Mouse (Mus musculus) intestine, postnatal 0 days (tissue): ENCODE data around the gene Slc51a. TPM values are rescaled to one million over a fixed set of nuclear protein-coding genes. Genes with fewer than 3 reads are reported as not detected.

ENCODE experiments used
- ATAC-seq: fragments of 200-750 bp; cut with Nextera tagmentation; 2 replicates; pipeline ENCODE4 v1.8.0; 2017; ENCODE audit warnings: mild to moderate bottlenecking, moderate TSS enrichment, moderate library complexity
- H3K27ac ChIP-seq: fragments of 300-500 bp; sonication (generic); 2 replicates; pipeline ENCODE4 v1.5.1; 2014; ENCODE audit warnings: mild to moderate bottlenecking, low read depth, low read length, moderate library complexity
- H3K27me3 ChIP-seq: fragments of 300-500 bp; sonication (generic); replicated peaks from 2 replicates; pipeline ENCODE4 v1.6.1; 2014; ENCODE audit warnings: low read length, mixed read lengths; ENCODE audit not compliant: control insufficient read depth, insufficient read depth
- H3K36me3 ChIP-seq: fragments of 300-500 bp; sonication (generic); 2 replicates; pipeline ENCODE4 v1.6.1; 2014; ENCODE audit warnings: mild to moderate bottlenecking, moderate library complexity; ENCODE audit not compliant: control insufficient read depth, insufficient read depth
- H3K4me1 ChIP-seq: fragments of 300-500 bp; sonication (generic); replicated peaks from 2 replicates; pipeline ENCODE4 v1.6.1; 2014; ENCODE audit warnings: antibody characterized with exemption, low read length, mixed read lengths; ENCODE audit not compliant: control insufficient read depth, insufficient read depth
- H3K4me2 ChIP-seq: fragments of 300-500 bp; sonication (generic); replicated peaks from 2 replicates; pipeline ENCODE4 v1.6.1; 2014; ENCODE audit warnings: low read depth, mild to moderate bottlenecking, moderate library complexity
- H3K4me3 ChIP-seq: fragments of 300-500 bp; sonication (generic); 2 replicates; pipeline ENCODE4 v1.5.1; 2014; ENCODE audit warnings: low read depth, low read length
- H3K9ac ChIP-seq: fragments of 300-500 bp; sonication (generic); 2 replicates; pipeline ENCODE4 v1.6.1; 2014; ENCODE audit warnings: mild to moderate bottlenecking, low read depth, low read length
- H3K9me3 ChIP-seq: fragments of 300-500 bp; sonication (generic); 2 replicates; pipeline ENCODE4 v1.6.1; 2016; ENCODE audit warnings: mixed run types; ENCODE audit not compliant: control insufficient read depth
- CTCF ChIP-seq: sonication (generic); IDR thresholded peaks from 2 replicates; pipeline ENCODE4 v1.5.1; 2016; ENCODE audit warnings: low read depth, mild to moderate bottlenecking, control low read depth, antibody characterized with exemption, moderate library complexity
- WGBS: fragments of 180-500 bp; shearing (Covaris S2); extraction: QIAGEN DNeasy Blood & Tissue Kit; methylation state at CpG from one replicate; pipeline ENCODE4 v1.1.7; 2014; 5-methylcytosine and 5-hydroxymethylcytosine counted together
- polyA plus RNA-seq: library from polyadenylated mRNA; unstranded; fragments of >200 nt; fragmentation: Nextera tagmentation; extraction: Ambion mirVana; gene quantifications from 2 replicates; pipeline ENCODE4 v1.2.1, GENCODE M21; 2015

The Slc51a gene
- polyA plus RNA-seq, 1 experiment from 2014 or later, result 292 TPM

DNA sequence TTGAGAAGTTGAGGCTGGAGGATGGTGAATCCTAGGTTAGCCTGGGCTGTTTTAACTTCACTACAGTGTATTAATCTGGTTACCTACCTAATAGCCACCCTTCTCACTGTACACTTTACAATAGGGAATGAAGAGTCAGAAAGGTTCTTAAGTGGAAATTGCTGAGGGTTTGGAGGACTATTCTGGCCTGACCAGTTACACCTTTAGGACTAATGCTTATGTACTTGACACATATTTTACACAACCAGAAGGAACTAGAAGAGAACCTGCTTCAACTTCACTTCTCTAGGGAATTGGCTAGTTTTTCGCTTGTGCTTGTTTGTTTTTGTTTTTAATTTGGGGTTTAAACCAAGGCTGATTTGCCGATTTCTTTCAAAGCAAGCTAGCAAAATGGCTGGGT, 54.5 kb downstream of the Slc51a start:
- no peaks in the 10 kb centered on the region for H3K27me3 ChIP-seq
- H3K9me3 ChIP-seq, result no peaks in the 10 kb centered on the region
- no peak overlapping the region for H3K27ac ChIP-seq
- ATAC-seq, result no peak
- H3K4me3 ChIP-seq, result peak overlapping the region; percentile 5; the same call in 1 of the 2 replicates
- H3K4me1 ChIP-seq, result peaks cover 3% of the 10 kb centered on the region; the same call in 1 of the 2 replicates
- 83% methylated on average over 2 of the region's 2 CpGs for WGBS
- peak overlapping the region; percentile 18 for H3K4me2 ChIP-seq
- no peak overlapping the region for H3K9ac ChIP-seq
- TF ChIP-seq CTCF, result no peak
- H3K36me3 ChIP-seq, result no peaks in the 10 kb centered on the region

DNA sequence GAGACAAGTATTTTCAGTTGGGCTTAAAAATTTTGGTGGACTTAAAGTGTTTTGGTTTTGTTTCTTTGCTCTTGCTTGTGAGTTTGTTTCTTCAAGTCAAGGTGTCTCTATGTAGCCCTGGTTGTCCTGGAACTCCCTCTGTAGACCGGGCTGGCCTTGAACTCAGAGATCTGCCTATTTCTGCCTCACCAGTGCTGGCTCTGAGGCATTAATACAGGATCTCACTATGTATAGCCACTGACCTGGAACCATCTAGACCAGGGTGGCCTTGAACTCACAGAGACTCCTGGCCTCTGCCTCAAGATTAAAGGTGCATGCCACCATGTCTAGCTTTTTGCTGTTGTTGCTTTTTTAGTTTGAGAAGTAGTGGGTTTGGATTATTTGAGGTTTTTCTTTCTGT, 55.8 kb downstream of the Slc51a start:
- H3K9ac ChIP-seq, result peak overlapping the region; percentile 91; the same call in 1 of the 2 replicates
- peaks cover 3% of the 10 kb centered on the region; the same call in 1 of the 2 replicates for H3K4me1 ChIP-seq
- TF ChIP-seq CTCF, result no peak
- H3K4me3 ChIP-seq, result peak overlapping the region; percentile 90
- H3K9me3 ChIP-seq, result no peaks in the 10 kb centered on the region
- H3K4me2 ChIP-seq, result peak overlapping the region; percentile 83
- ATAC-seq, result no peak
- H3K27me3 ChIP-seq, result no peaks in the 10 kb centered on the region
- H3K36me3 ChIP-seq, result no peaks in the 10 kb centered on the region
- 82% methylated on average over 1 of the region's 1 CpGs for WGBS
- H3K27ac ChIP-seq, result peak overlapping the region; percentile 97; the same call in 1 of the 2 replicates

DNA sequence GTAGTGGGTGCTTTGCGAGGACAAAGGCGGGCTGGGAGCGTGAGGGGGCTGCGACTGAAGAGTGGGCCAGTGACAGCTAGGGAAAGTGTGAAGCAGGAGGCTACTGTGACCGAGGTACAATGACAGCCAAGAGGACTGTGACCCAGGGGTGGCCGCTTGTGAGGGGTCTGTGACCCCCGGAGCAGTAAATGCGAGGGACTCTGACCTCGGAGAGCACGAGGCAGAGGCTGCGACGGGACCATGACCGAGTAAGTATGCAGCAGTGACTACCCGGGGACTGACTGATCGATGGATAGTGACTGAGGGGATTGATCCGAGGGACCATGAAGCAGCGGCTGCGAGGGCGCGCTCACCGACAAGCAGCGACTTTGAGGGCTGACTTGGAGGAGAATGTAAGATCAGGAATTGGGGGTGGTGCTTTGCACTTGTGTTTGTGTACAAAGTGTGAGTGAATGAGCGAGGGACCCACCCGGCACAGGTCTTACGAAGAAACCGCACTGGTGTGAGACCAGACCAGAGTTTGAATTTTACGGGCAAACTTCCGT, 56.6 kb downstream of the Slc51a start:
- Histone ChIP-seq H3K27me3 (no peaks in the 10 kb centered on the region), H3K4me1 (peaks cover 3% of the 10 kb centered on the region; the same call in 1 of the 2 replicates), H3K4me2 (peak overlapping the region; percentile 83), H3K36me3 (no peaks in the 10 kb centered on the region), H3K4me3 (peak overlapping the region; percentile 90), H3K9me3 (no peaks in the 10 kb centered on the region), H3K27ac (peak overlapping the region; percentile 97), H3K9ac (peak overlapping the region; percentile 91)
- ATAC-seq, result peak; percentile 63
- no peak for TF ChIP-seq CTCF
- WGBS, result 1% methylated on average over 28 of the region's 28 CpGs

DNA sequence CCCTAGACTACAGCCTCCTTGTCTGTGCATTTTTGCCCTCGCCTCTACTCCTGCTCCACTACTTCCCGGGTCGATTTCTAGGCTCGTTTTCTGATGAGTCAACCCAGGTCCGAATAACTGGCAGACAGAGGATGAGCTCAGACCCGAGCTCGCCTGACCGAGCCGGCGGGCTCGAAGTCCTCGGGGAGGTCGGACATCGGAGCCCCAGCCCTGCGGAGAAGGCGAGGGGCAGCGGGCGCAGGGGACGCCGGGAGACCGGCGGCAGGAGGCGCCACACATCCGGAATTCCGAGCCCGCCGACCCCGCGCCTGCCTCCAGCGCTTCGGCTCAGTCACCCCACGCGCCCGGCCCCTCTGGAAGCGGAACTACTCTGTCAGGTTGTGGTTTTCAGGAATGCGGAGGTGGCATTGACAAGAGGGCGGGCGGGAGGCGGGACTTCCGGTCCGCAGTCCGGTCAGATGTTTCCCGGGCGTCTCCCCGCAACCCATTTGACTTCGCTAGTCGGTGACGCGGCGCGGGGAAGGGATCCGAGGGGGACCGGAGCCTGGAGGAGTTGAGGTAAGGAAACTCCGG, 57.1 kb downstream of the Slc51a start, which contains the start of gene Pcyt1a:
Gene Pcyt1a (plus strand): TSS at position 448 of the 573 bp plus-strand sequence.
- ATAC-seq, result peak; percentile 97
- Histone ChIP-seq H3K4me2 (peak within 1 kb of the TSS; percentile 83), H3K27ac (peak within 1 kb of the TSS; percentile 97), H3K27me3 (no peaks in the 10 kb centered on the region), H3K9me3 (no peaks in the 10 kb centered on the region), H3K36me3 (no peaks in the 10 kb centered on the region), H3K9ac (peak within 1 kb of the TSS; percentile 91), H3K4me3 (peak within 1 kb of the TSS; percentile 90), H3K4me1 (peaks cover 3% of the 10 kb centered on the region; the same call in 1 of the 2 replicates)
- under 1% methylated on average over 54 of the region's 54 CpGs for WGBS
- peak; percentile 62 for TF ChIP-seq CTCF

DNA sequence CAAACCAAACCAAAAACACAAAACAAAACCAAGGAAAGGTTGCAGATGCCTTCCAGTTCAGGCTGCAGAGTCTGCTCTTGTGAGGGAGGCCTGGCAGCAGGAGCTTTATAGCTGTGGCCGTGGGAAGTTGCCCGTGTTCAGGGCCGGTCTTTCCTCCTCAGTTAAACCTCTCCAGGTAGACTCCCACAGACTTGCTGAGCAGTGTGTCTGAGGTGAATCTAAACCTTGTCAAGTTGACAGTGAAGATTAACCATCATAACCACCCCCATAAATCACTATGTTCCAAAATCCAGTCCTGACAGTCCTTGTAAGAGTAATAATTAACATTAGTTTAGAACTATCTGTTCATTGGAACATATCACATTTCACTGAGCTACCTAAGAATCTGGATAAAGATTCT, 60.2 kb downstream of the Slc51a start:
- Histone ChIP-seq H3K36me3 (no peaks in the 10 kb centered on the region), H3K9ac (no peak overlapping the region), H3K4me1 (peaks cover 3% of the 10 kb centered on the region; the same call in 1 of the 2 replicates), H3K9me3 (no peaks in the 10 kb centered on the region), H3K27me3 (no peaks in the 10 kb centered on the region), H3K4me3 (no peak overlapping the region), H3K4me2 (no peak overlapping the region), H3K27ac (no peak overlapping the region)
- ATAC-seq, result no peak
- TF ChIP-seq CTCF, result no peak
- 55% methylated on average over 3 of the region's 3 CpGs for WGBS

Other genes with a start within 250 kb of the Slc51a start
- gene Fbxo45, start 240.7 kb downstream of the Slc51a start, polyA plus RNA-seq, result 4.9 and 5.1 TPM in 2 replicates
- gene Wdr53, start 240.7 kb downstream of the Slc51a start, polyA plus RNA-seq, result 10.7 and 11.8 TPM in 2 replicates
- gene Smco1, start 216.4 kb downstream of the Slc51a start, polyA plus RNA-seq, result not detected in 2 replicates
- 11.9 and 14.2 TPM in 2 replicates for gene Rnf168, start 210.4 kb downstream of the Slc51a start, polyA plus RNA-seq
- gene Ubxn7, start 155.6 kb downstream of the Slc51a start, polyA plus RNA-seq, result 6.8 and 7.4 TPM in 2 replicates
- gene Tm4sf19, start 87.4 kb downstream of the Slc51a start, polyA plus RNA-seq, result not detected in 2 replicates
- gene Tctex1d2, start 68.2 kb downstream of the Slc51a start, polyA plus RNA-seq, result 29.4 and 30.2 TPM in 2 replicates
- gene Pcyt1a, start 57.0 kb downstream of the Slc51a start, polyA plus RNA-seq, result 114 and 120 TPM in 2 replicates
- gene Zdhhc19, start 8.4 kb upstream of the Slc51a start, polyA plus RNA-seq, result 3.8 and 4.7 TPM in 2 replicates
- gene Tfrc, start 121.0 kb upstream of the Slc51a start, polyA plus RNA-seq, result 23.1 and 23.7 TPM in 2 replicates
- gene Tnk2, start 156.0 kb upstream of the Slc51a start, polyA plus RNA-seq, result 8.0 and 9.6 TPM in 2 replicates
- 0.95 and 1.0 TPM in 2 replicates for gene Muc4, start 248.0 kb upstream of the Slc51a start, polyA plus RNA-seq